Mouse (Mus musculus) lung, adult 2 months (tissue): ENCODE results near the gene Nat8f1. TPM values are rescaled to one million over a fixed set of nuclear protein-coding genes. Genes with fewer than 3 reads are reported as not detected.
A peak's percentile ranks its signal among the peaks of the same experiment; 100 is the strongest.
"Not testable (repeated sequence)": the region's sequence is repeated elsewhere in the genome, so short reads cannot be mapped to it uniquely, and the experiment has no call there.

ENCODE experiments used
- DNase-seq: peaks from one replicate; pipeline ENCODE4 v3.0.0; 2022
- H3K4me1 ChIP-seq: fragments of 200-500 bp; 2 replicates; pipeline ENCODE4 v1.6.1; 2011; ENCODE audit warnings: low read length; ENCODE audit not compliant: control insufficient read depth, insufficient read depth
- H3K4me3 ChIP-seq: fragments of 200-500 bp; replicated peaks from 2 replicates; pipeline ENCODE3; 2011; ENCODE audit warnings: low read depth, mild to moderate bottlenecking, control low read depth, low read length; ENCODE audit errors: extremely low read depth
- CTCF ChIP-seq: fragments of 200-500 bp; IDR thresholded peaks from 2 replicates; pipeline ENCODE4 v1.5.1; 2011; ENCODE audit warnings: mild to moderate bottlenecking, low read length, control low read depth; ENCODE audit not compliant: insufficient read depth
- POLR2A ChIP-seq: fragments of 200-500 bp; IDR thresholded peaks from 2 replicates; pipeline ENCODE4 v1.6.1; 2011; ENCODE audit warnings: low read depth, mild to moderate bottlenecking, control low read depth, low read length, borderline replicate concordance; ENCODE audit errors: extremely low read depth
- WGBS: fragments of 180-500 bp; shearing (Covaris S2); methylation state at CpG from one replicate; pipeline ENCODE4 v1.1.7; 2018; 5-methylcytosine and 5-hydroxymethylcytosine counted together
- polyA plus RNA-seq: library from polyadenylated mRNA; depleted of rRNA; stranded (reverse); fragments of >200 nt; gene quantifications from 2 replicates; pipeline ENCODE4 v1.2.3, GENCODE M21; 2012

The Nat8f1 gene
- polyA plus RNA-seq, 1 experiment, result 7.5 TPM

GRCm38 (mm10) chr6:85904642-85905061 is 10.8 kb downstream of the Nat8f1 start, which contains the start of gene Nat8f4:
TSS of gene Nat8f4 (minus strand) at chr6:85904884.
- peak; percentile 52 for TF ChIP-seq CTCF
- H3K4me3 ChIP-seq, result peak within 1 kb of the TSS; percentile 33
- peak; percentile 85 for DNase-seq
- not testable (repeated sequence) for H3K4me1 ChIP-seq
- 12% methylated on average over 20 of the region's 20 CpGs for WGBS

- TF ChIP-seq CTCF, result no peak
- Histone ChIP-seq H3K4me3 (no peak overlapping the region), H3K4me1 (no peaks in the 10 kb centered on the region)
- whole genome bisulfite sequencing, result 90% methylated on average over 2 of the region's 2 CpGs
- DNase-seq, result no peak
Observed at GRCm38 (mm10) chr6:85902303-85902702, 13.2 kb downstream of the Nat8f1 start.

DNA sequence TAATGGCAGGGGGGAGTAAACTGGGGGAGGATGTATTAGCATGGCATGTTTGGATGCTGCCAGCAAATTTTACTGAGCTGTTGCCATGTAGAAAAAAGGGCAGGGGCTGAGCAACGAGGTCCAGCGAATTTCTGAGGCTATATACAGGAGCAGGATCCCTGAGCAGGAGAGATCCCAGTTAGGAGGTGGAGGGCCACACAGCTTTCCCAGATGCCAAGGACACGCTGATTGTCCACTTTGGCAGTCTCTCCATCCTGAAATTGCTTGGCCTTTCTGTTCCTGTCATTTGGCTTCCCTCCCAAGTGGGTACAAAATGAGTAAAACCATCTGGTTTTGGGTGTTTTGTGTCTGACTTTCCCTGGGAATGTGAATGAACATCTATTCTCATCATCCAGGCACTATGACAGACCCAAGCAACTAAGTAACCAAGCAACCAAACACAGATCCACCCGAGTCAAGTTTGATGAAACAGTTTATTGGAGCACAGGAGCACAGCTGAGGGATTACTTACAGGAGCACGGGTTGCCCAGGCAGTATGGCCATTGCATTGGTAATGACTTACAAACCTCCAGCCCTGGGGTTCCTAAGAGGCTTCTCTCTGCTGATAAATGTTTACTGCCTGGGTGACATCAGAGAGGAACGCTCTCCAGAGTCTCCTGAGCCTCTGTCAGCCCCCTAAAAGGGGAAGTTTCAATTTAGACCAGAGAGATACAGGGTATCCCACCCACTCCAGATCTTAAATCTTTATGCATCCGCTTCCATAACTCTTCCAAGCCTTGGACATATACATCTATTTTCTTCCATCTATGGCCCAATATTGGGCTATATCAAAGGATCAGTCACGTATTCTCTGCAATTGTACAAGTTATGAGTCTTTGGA is 16.7 kb downstream of the Nat8f1 start:
- not testable (repeated sequence) for H3K4me3 ChIP-seq, DNase-seq, H3K4me1 ChIP-seq
- WGBS, result 69% methylated on average over 6 of the region's 8 CpGs

- not testable (repeated sequence) for H3K4me3 ChIP-seq, DNase-seq, H3K4me1 ChIP-seq
- WGBS, result 62% methylated on average over 25 of the region's 25 CpGs
- TF ChIP-seq CTCF, result peak; percentile 29; the same call in 1 of the 2 replicates
Observed at GRCm38 (mm10) chr6:85895061-85895648, 20.3 kb downstream of the Nat8f1 start.

- DNase-seq, result no peak
- WGBS, result 89% methylated on average over 2 of the region's 2 CpGs
- Histone ChIP-seq H3K4me1 (no peaks in the 10 kb centered on the region), H3K4me3 (no peak overlapping the region)
- TF ChIP-seq CTCF (no peak), POLR2A (no peak)
Observed at GRCm38 (mm10) chr6:85888961-85889360, 26.5 kb downstream of the Nat8f1 start.

DNA sequence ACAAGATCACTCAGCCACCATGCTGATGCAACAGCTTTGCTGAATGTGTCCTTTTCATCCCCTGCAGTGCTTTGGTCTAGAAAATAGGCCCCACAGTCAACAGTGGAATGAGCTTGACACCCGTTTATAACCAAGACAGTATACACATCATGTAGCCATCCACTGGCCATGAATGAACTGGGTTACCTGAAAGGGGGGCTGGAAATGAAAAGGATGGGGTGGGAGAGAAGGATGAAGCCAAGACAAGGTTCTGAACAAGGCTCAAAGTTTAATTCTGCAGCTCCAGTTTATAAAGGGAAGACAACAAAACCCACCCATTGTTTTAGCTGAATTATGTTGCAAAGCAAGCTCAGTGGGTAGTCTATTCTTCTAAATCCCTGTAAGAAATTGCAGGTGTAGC is 31.2 kb downstream of the Nat8f1 start:
- WGBS, result 89% methylated on average over 1 of the region's 1 CpGs
- TF ChIP-seq CTCF, result no peak
- TF ChIP-seq POLR2A, result no peak
- Histone ChIP-seq H3K4me3 (no peak overlapping the region), H3K4me1 (no peaks in the 10 kb centered on the region)
- DNase-seq, result no peak

DNA sequence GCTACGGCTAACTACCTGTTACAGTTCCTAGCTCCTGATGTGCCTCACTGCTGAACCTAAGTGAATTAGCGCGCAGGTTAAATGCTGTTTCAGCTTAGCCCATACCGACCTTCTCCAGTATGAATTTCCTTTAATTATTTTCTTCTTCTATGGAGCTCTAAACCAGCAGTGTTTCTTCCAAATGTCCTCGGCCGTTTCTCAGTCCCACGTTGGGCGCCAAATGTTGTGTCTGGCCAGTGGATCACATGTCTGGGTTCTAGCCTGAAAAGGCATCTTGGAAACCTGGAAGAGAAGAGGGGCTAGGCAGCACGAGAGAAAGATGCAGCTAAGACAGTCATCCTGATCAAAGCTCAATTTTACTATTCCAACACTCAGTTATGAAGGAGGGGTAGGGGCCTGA is 32.2 kb downstream of the Nat8f1 start:
- not testable (repeated sequence) for H3K4me1 ChIP-seq, H3K4me3 ChIP-seq, DNase-seq
- WGBS, result 91% methylated on average over 9 of the region's 9 CpGs

DNA sequence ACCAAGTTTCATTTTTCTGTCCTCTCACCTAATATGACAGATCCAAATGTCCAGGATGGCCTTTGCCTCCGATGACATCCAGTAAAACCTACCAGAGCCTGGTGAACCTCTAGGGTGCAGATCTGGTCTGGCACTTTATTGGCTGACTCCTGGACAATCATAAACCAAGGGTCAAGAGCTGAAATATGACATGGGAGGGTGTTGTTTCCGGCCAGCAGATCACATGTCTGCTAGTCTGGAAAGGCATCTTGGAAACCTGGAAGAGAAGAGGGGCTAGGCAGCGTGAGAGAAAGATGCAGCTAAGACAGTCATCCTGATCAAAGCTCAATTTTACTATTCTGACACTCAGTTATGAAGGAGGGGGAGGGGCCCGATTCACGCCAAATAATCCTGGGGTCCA is 46.5 kb downstream of the Nat8f1 start, which contains the start of gene Nat8f2:
Gene Nat8f2 (minus strand): TSS at position 153 of the 400 bp plus-strand sequence.
- 70% methylated on average over 5 of the region's 5 CpGs for WGBS
- not testable (repeated sequence) for H3K4me3 ChIP-seq, H3K4me1 ChIP-seq, DNase-seq

GRCm38 (mm10) chr6:85867726-85868690 is 47.5 kb downstream of the Nat8f1 start:
- no peaks in the 10 kb centered on the region for H3K4me1 ChIP-seq
- H3K4me3 ChIP-seq, result no peak overlapping the region
- no peak for TF ChIP-seq CTCF
- TF ChIP-seq POLR2A, result no peak
- 55% methylated on average over 8 of the region's 8 CpGs for WGBS
- no peak for DNase-seq

DNA sequence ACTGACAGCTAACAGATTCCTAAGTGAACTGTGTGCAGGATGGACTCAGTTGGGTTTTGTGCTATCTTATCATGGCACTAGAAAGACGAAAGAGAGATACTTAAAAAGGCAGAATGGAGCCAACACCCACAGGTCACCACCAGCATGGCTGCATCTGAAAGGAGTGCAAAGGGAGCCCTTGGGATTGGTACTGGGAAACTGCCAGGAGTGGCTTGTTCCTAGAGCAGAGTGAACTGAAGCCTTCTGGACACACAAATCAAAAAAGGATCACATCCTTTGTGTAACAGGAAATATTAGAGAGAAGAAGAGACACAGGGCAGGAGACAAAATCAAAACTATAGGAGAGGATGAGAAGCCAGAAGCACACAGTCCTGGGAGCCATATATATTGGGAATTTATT is 48.5 kb downstream of the Nat8f1 start:
- not testable (repeated sequence) for H3K4me1 ChIP-seq, DNase-seq, H3K4me3 ChIP-seq
- WGBS, result 46% methylated on average over 1 of the region's 1 CpGs

- not testable (repeated sequence) for H3K4me3 ChIP-seq, DNase-seq, H3K4me1 ChIP-seq
- WGBS, result 81% methylated on average over 3 of the region's 3 CpGs
Observed at GRCm38 (mm10) chr6:85866166-85866565, 49.3 kb downstream of the Nat8f1 start.

DNA sequence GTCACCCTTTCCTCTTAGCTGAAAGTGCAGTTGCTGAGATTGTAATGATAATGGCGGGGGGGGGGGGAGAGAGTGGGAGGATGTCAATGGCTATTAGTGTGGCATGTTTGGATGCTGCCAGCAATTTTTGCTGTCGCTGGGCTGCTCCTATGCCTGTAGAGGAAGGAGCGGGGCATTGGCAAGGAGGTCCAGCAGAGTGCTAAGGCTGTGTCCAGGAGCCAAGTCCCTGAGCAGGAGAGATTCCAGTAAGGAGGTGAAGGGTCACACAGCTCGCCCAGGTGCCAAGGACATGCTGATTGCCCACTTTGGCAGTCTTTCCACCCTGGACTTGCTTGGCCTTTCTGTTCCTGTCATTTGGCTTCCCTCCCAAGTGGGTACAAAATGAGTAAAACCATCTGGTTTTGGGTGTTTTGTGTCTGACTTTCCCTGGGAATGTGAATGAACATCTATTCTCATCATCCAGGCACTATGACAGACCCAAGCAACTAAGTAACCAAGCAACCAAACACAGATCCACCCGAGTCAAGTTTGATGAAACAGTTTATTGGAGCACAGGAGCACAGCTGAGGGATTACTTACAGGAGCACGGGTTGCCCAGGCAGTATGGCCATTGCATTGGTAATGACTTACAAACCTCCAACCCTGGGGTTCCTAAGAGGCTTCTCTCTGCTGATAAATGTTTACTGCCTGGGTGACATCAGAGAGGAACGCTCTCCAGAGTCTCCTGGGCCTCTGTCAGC is 50.4 kb downstream of the Nat8f1 start:
- DNase-seq, H3K4me3 ChIP-seq, H3K4me1 ChIP-seq: not testable (repeated sequence)
- 59% methylated on average over 6 of the region's 7 CpGs for WGBS
